Mouse (Mus musculus): Measurements from ENCODE around the gene Cp.

- TF ChIP-seq GATA1 (IDR thresholded peaks at IDR 0.05; ENCODE audit: borderline replicate concordance, low read length), result no peak
- TF ChIP-seq FLI1 (IDR thresholded peaks at IDR 0.05; ENCODE audit: low read length), result no peak
Observed at GRCm38 (mm10) chr3:19965239-19965638, 8.4 kb downstream of the Cp start.
